Mouse (Mus musculus): ENCODE measurements at regions not wholly inside any gene's neighbourhood (a gene's known extent, or its start where the extent isn't known, plus 50 kb on each side); places are given as distances from the start of the nearest gene placed in this dataset.

DNA sequence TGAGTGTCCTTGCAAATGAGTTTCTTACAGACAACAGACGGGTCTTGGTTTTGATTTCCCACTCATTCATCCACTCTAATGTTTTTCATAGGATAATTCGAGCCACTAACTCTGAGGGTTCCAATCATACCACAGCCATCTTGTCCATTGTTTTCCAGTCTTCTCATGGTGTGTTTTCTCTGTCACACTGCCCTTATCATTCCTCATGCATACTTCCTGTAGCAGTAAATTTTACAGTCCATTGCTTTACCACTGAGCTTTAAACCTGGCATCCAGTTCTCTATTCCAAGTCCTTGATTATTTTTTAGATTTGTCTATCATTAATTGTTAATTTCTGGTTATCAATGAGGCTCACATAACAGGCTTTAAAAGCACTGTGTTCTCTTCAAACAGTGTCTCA lies 290.0 kb upstream of the Nrsn1 start:
- DNase-seq (ENCODE audit: low read depth, low spot score), result no peak

DNA sequence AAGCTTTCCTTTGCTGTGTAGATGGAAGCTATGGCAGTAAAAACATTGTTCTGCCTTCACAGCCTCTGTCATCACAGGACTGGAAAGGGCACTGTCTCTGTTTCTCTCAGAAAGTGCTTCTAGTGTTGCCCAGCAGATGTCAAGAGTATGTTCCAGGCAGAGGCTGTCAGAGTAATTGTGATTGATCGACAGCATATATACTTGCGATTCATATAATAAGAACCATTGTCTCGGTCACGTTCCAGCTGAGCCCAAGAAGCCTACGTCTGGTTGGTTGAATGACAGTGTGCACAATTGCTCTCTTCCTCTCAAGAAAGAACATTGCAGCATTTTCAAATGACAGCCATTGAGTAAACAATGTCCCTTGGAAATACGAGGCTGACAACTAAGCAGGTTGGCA lies 284.7 kb upstream of the Nrsn1 start:
- no peak for DNase-seq (ENCODE audit: low read depth, low spot score)

DNA sequence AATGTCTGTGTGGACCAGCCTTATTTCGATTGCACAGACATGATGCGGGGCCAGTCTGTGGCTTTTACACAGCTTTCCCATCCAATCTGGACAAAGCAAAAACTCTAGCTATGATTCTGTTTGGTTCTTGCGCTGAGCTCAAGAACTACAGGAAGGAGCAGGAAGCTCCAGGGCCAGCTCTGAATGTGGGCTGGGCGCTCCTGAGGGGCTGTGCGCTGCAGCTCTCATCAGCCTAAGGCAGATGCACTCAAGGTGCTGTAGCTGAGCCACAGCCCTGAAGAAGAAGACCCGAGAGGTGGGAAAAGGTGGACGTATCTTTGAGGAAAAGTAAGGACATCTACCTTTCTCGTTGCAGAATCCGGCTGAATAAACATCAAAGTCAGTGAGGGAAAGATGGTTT lies 278.2 kb upstream of the Nrsn1 start:
- no peak for DNase-seq (ENCODE audit: low read depth, low spot score)

DNA sequence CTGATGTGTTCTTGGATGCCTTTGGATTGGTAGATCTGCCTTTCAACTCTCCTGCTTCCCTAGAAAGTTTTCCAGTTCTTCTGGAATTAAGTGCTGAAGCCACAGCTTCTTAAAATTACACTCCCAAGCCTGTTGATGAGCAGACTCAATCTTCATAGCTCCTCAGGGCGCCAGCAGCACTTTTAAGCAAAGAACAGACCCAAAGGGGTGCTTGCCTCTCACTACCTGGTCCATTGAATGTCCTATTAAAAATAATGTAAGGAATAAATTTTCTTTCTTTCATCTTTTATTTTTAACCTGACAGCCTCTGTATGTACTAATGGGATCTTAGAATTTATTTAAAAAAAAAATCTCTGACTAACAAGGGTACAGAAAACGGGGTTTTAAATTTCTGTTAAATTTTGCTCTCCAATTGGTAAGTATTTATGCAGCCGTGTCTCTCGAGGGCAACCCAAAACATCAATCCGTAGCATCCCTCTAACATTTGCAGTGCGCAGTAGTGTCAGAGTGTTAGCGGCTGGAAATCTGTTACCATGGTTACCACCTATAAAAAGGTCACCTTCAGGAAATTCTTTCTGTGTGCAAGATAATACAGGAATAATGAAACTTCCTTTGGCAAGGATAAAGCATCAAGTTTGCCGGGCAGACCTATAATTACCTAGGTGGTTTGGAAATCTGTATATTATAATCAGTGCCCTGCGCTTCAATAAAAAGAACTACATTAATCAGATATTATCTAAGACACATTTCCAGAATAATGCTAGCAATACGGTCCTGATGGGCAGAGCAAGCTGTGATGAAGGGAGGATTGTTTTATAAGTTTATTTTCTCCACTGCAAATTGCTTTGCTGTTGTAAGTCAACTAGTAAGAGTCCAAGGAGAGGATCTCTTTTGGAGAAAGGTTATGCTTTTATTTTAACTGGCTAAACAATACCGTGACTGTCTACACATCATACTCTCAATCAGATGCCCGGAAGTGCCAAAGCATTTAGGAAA lies 277.1 kb upstream of the Nrsn1 start:
- DNase-seq (ENCODE audit: low read depth, low spot score), result peak; percentile 16

DNA sequence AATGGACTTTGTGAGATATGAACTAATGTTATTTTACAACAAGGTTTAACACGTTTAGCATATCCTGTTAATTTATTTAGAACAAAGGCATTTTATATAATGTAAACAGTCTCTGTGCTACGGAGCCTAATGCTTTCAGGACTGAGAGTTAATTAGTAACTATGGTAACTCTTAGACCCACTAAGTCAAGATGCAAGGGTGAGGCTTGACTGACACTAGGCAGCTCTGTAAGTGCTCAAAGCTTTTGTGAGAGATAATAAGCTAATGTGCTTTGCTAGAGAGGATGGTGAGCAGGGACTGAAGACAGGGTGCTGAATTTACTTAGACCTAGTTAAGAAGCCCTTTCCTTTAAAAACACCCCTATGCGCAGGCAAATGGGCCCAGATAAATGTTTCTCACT lies 253.8 kb upstream of the Nrsn1 start:
- no peak for DNase-seq (ENCODE audit: low read depth, low spot score)

DNA sequence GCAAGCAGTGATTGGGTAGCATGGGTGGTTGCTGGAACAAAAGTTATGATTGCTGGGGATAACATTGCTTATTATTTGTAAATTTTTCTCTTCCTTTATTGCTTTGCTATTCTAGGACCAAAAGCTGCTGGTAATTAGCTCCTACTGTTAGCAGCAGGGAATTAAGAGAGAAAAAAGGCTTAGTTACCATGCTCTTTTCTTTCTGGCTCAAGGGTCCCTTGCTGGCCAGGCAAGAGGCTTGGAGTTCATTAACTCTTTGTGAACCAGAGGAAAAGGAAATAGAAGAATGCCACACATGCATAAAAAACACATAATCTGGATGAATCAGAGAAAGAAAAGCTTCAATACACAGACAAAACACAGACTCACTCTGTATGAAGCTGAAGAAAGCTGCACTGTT lies 237.1 kb upstream of the Nrsn1 start:
- no peak for DNase-seq (ENCODE audit: low read depth, low spot score)

DNA sequence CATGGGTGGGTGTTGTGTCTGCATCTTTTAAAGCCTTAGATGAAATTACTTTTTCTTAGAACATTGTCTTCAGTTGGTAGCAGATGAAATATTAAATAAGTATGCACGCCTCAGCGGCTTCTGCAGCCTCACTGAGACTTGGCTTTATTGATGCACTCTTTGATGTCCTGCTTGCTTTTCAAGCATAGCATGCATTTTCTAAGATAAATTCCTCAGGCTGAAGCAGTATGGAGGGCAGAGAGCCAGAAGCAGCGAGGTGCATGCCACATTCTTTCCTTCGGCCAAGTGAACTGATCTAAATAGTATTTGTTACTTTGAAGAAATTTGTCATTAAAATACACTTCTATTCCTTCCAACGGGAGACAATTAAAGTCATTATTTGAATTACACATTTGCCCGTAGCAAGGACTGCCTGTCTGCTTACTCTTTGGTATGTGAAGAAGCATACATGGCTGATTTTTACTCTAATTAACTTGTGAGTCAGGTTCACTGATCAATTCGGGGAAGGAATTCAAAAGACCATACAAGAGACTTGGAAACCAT lies 224.3 kb upstream of the Nrsn1 start:
- no peak for DNase-seq (ENCODE audit: low read depth, low spot score)

DNA sequence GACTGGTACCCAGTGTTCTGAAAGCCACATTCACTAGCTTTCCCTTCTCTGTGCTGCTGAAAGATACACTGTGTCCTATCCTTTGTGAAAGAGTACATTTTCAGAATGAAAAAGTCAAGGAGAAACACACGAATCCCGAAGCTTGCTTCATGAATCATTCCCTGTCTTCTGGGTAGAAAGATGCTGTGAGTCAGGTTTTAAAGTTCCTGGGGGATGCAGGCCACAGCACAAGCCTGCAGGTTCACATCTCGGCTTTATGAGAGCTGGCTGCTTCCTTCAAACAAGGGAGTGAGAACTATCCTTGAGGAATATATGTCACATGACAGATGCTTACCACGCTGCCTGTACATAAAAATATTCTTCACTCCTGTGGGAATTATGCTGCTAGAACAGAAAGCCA lies 219.7 kb upstream of the Nrsn1 start:
- DNase-seq (ENCODE audit: low read depth, low spot score), result no peak

DNA sequence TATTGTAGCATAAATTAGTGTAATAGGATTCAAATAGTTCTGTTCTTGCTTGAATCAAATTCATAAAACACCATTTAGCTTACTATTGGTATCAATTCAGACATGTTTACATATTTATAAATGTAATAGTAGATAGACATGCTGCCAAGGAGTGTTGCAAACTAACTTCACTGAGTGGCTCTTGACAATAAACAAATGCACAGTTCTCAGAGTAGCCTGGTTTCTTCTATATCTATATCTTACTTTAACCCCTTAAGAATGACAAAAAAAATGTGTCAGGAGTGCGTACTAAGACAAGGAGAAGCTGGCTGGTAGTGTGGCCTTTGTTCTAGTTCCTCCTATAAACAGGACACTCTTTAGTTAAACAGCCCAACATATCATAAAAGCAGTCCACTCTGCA lies 213.0 kb upstream of the Nrsn1 start:
- no peak for DNase-seq (ENCODE audit: low read depth, low spot score)

DNA sequence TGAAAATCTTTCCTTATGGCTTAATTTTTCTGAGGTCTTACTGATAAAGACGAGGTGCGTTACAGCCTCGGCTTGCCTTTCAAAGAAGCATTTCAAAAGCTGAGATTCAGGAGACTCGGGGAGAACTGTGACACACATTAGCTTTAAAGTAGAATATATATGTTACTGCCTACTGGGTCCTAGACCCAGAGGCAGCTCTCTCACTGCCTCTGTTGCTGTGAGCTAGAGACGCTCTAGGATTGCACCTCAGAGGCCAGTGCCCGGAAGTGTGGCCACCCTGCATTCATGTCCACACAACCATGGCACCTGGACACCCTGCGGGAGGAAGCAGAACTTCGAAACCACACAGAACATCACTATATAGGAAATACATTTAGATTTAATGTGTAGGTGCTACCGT lies 181.6 kb upstream of the Nrsn1 start:
- DNase-seq (ENCODE audit: low read depth, low spot score), result no peak

DNA sequence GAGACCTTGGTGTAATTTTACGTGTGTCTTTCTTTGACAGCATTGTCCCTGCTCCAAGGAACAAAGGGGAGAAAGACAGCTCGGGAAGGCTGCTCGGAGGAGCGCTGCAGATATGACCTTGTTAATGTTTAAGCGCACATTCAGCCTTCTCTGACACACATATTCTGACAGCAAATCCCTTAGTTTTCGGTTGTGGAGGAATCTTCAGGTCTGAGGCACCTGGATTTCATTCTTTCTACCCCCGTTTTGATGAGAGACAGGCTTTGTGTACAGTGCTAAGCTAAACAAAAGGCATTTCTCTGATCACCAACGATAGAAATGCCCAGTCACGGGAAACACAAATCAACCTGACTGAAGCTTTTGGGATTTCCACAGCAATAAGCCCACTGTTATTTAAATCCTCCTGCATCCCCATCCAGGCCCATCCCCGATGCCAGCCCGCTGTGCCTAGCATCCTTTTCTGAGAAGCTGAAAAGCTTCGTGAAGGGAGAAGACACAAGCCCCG lies 181.1 kb upstream of the Nrsn1 start:
- DNase-seq (ENCODE audit: low read depth, low spot score), result no peak

DNA sequence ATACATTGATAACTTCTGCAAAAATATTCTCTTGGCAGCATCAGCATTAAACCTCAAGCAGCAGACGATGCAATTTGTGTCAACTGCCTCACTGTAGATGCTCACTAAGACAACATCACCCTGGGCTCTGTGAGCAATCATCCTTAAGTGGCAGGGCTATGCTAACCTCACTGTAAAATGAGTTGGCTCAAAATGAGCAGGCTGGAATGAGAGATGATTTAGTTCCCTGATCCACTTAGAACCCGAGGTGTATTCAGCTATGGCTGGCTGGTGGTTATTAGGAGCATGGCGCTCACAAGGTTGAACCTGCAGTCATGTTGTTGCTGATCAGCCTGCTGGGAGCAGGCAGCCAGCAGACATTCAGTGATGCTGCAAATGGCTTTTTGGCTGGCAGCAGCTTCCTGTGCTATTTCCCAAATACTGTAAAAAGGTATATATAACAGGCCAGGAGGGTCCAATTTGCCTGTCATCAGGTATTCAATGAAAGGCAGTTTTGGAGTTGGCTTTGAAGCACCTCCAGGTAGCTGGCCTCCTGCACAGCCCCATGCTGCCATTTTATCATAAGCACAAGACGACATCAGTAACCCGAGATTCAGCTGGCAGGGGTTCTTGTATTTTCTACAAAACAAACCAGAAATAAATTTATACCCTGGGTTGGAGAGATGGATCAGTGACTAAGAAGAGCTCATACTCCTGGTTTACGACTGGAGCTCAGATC lies 159.6 kb upstream of the Nrsn1 start:
- peak; percentile 7 for DNase-seq (ENCODE audit: low read depth, low spot score)

DNA sequence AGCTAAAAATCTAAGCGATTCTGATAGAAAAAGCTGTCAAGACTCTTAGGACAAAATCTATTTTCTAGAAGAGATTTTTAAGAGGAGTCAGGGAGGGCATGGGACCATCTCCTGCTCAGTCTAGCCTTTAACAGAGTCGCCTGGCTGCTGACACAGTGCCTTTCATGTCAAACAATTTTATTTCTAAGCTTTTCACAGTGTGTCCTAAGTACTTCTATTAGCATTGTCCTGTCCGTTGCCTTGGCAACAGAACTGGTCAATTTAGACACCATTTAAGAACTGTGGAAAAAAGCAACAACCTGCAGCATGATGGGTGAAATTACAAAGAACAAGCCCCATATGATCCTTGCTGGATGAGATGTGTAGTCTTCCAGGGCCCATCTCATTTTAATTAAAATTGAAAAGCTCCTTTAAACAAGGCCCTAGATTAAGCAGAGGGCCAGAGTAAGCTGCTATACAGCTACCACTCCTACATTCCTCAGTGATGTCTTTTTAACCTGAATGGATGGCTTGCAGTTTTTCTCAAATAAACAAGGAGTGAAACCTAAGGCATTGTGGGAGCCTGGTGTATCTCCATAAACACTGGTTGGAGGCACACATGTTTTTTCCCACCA lies 133.0 kb upstream of the Nrsn1 start:
- no peak for DNase-seq (ENCODE audit: low read depth, low spot score)

DNA sequence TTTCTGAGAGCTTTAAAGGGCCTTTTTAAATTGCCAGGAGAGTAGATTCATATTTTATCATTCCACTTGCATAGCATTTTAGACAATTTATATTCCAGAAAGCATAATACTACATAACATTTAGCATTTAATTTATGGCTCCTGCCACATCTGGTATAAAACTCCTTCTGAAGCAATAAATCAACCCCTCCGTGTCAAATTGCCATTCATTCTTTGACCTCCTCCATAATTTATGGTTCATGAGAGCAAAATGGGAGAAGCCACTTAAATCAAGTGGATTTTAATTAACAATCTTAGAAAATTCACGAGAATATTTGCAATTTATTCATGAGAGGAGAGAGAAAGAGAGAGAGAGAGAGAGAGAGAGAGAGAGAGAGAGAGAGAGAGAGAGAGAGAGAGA lies 132.4 kb upstream of the Nrsn1 start:
- DNase-seq (ENCODE audit: low read depth, low spot score), result no peak

DNA sequence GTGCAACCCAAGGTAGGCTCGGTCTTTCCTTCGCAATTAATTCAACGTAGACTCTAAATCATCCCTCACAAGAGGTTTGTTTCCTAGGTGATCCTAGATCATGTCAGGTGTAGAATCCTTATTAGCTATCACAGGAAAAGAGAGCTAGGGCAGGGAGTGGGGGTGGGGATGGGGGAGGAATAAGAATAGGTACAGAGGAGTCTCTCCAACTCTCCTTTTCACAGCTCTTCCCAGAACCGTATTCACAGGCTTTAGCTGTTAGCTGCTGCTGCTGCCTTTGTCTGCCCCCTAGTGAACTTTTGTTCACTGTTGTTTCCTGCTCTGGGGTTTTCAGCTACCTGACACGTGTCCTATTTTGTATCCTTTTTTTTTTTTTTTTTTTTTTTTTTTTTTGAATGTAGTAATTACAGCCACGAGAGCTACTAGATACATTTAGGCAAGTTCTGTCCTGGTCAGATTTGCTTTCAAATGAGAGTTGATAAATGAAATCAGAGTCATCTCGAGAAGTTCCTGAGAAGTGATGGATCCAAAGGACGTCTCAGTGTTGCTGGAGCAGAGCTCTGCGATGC lies 131.7 kb upstream of the Nrsn1 start:
- no peak for DNase-seq (ENCODE audit: low read depth, low spot score)

DNA sequence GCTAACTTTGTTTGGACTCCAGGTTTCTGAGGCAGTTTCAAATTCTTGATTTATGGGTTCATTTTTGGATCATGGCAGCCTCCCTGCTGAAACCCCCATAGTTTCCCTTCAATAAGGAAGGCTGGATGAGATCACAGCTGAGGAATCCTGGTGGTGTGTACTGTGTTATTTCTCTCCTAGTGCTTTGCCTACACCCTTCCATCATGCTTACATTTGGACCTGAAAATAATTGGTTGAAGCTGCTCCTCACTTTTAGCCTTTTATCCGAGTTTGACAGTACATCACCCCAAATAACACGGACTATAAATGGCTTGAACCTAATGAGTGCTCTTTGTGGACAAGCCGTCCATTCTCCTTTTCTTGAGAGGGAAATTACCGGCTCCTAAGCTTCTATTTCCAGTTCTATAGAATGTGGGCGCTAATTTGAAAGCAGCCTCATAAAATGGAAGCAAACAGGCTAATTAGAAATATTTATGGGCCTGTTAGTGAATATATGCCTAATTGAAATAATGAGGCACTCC lies 122.5 kb upstream of the Nrsn1 start:
- DNase-seq (ENCODE audit: low read depth, low spot score), result peak; percentile 39

DNA sequence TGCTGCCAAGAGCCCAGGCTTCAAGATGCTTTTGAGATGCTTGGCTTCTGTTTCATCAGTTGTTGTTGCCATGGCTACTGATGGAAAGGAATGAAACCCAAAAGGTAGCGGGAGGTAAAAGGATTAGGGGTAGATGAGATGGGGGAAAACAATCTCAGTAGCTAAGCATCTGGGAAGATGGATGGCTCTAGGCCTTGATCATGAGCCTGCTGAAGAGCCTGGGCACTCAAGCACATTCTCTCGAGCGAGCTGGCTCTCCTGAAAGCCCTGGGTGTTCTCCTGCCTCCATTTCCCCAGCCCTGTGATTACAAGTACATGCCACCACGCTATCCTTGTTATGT lies 92.3 kb upstream of the Nrsn1 start:
- no peak for DNase-seq (ENCODE audit: low read depth, low spot score)

DNA sequence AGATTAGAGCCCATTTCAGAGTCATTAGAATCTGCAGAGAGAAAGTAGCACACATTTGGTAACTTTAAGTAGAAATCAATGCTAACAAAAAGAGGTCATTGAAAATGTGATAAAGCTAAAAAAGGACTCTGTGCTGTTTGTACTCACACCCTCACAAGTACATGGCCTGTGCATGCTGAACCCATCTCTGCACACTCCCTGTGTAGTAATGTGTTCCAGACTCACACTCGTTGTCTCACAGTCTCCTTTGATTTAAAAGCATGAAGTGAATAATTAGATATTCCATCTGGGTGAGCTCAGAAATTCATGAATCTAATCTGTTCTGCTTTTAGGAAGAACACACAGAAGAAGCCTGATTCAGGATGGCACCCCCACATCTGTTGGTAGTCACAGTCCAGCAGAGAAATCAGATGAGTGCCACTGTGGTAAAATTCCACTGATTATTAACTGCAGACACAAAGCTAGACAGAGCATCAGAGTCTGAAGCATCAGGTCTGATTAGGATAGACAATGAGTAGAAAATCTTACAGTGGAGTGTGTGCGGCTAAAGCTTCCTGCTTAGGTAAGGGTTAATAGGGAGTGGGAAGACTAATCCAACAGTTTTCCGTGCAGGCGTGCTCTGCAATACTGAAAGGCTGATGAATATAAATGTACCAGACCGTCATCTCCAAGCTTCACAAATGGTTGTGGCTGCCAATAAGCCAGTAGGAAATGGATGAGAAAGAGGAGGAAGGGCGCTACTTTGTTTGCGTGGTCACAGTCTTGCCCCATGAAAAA lies 91.7 kb upstream of the Nrsn1 start:
- DNase-seq (ENCODE audit: low read depth, low spot score), result no peak

DNA sequence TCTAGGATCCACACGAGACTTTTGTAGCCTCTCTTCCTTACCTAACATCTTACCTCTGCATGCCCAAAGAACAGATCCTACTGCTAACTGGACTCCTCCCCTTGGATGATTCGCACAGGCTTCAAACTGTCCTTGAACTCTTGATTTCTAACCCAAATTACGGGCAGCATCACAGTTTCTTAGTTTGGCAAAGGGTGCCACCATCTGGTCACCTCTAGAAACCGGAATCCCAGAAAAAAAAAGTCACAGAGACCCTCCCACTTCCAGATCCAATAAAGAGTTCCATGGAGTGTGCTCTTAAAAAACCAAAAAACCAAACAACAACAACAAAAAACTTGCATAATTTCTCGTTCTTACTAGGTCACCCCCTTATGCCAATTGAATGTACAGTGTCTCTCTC lies 77.3 kb upstream of the Nrsn1 start:
- DNase-seq (ENCODE audit: low read depth, low spot score), result no peak

DNA sequence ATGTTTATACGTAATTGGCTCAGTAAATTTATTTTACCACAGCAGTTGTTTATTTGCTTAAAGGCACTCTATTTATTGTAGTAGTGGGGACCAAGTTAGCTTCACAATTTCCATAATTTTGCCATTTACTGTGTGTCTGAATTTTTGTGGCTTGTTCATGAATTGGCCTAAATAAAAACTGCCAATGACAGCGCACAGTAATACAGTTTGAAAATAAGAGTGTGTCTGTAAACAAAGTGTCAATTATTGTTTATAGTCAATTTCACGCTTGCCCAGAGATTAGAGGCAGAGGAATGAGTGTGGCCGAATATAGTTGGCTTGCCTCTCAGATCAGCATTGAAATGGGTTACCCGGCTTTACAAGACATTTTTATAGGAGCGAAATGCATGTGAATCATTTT lies 73.0 kb upstream of the Nrsn1 start:
- DNase-seq (ENCODE audit: low read depth, low spot score), result no peak

DNA sequence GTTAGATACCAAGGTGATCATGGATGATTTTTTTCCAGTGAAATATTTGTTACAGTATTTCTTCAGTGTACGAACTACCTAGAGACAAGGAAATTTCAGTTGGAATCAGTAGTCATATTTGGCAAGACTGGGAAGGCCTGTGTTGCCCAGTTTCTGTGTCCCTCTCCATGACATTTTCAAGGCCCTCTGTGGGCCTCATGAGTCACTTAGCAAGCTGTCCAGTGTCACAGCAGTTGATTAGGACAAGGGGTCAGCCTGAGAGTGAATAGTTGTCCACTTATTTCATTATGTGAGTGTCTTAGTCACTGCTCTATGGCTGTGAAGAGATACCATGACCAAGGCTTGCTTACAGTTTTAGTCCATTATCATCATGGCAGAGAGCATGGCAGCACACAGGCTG lies 71.5 kb upstream of the Nrsn1 start:
- no peak for DNase-seq (ENCODE audit: low read depth, low spot score)

Data from forelimb bud, embryonic 11.5 days (tissue).